Mouse (Mus musculus) neural tube, embryonic 12.5 days (tissue): ENCODE measurements around the gene Baiap2. TPM values are rescaled to one million over a fixed set of nuclear protein-coding genes. Genes with fewer than 3 reads are reported as not detected.

ENCODE experiments used
- ATAC-seq: fragments of 200-750 bp; cut with Nextera tagmentation; 2 replicates; pipeline ENCODE4 v1.8.0; 2017; ENCODE audit warnings: low read depth, mild to moderate bottlenecking, moderate TSS enrichment, moderate library complexity; ENCODE audit not compliant: low FRiP score
- H3K27ac ChIP-seq: fragments of 300-500 bp; sonication (generic); 2 replicates; pipeline ENCODE4 v1.5.1; 2016
- H3K27me3 ChIP-seq: fragments of 300-500 bp; sonication (generic); replicated peaks from 2 replicates; pipeline ENCODE4 v1.6.1; 2016; ENCODE audit warnings: mild to moderate bottlenecking
- H3K36me3 ChIP-seq: fragments of 300-500 bp; sonication (generic); 2 replicates; pipeline ENCODE4 v1.6.1; 2016; ENCODE audit warnings: mild to moderate bottlenecking
- H3K4me1 ChIP-seq: fragments of 300-500 bp; sonication (generic); 2 replicates; pipeline ENCODE4 v1.6.1; 2016
- H3K4me2 ChIP-seq: fragments of 300-500 bp; sonication (generic); replicated peaks from 2 replicates; pipeline ENCODE4 v1.6.1; 2016; ENCODE audit warnings: mild to moderate bottlenecking
- H3K4me3 ChIP-seq: fragments of 300-500 bp; sonication (generic); 2 replicates; pipeline ENCODE4 v1.5.1; 2016
- H3K9ac ChIP-seq: fragments of 300-500 bp; sonication (generic); 2 replicates; pipeline ENCODE4 v1.6.1; 2016; ENCODE audit warnings: mild to moderate bottlenecking
- H3K9me3 ChIP-seq: fragments of 300-500 bp; sonication (generic); 2 replicates; pipeline ENCODE4 v1.6.1; 2016; ENCODE audit warnings: mild to moderate bottlenecking
- WGBS: fragments of 180-500 bp; shearing (Covaris S2); methylation state at CpG from one replicate; pipeline ENCODE4 v1.1.7; 2016; 5-methylcytosine and 5-hydroxymethylcytosine counted together
- polyA plus RNA-seq: library from polyadenylated mRNA; unstranded; fragments of >200 nt; fragmentation: Nextera tagmentation; extraction: Ambion mirVana; gene quantifications from 2 replicates; pipeline ENCODE4 v1.2.1, GENCODE M21; 2016

Baiap2 gene
- polyA plus RNA-seq, 1 experiment from 2014 or later = 11.8 TPM

GRCm38 (mm10) chr11:119912845-119913244, 29.7 kb upstream of the Baiap2 start:
- H3K4me3 ChIP-seq = peak overlapping the region; percentile 94
- peaks cover 24% of the 10 kb centered on the region for H3K4me1 ChIP-seq
- ATAC-seq = 0 out of 2 replicates have a peak, but pooled peaks have one; percentile 13
- peak overlapping the region; percentile 94 for H3K9ac ChIP-seq
- H3K9me3 ChIP-seq = no peaks in the 10 kb centered on the region
- H3K4me2 ChIP-seq = peak overlapping the region; percentile 88
- H3K36me3 ChIP-seq = peaks cover 22% of the 10 kb centered on the region
- H3K27ac ChIP-seq = no peak overlapping the region; the same call in 1 of the 2 replicates
- WGBS = 9% methylated on average over 7 of the region's 7 CpGs
- no peaks in the 10 kb centered on the region for H3K27me3 ChIP-seq

DNA sequence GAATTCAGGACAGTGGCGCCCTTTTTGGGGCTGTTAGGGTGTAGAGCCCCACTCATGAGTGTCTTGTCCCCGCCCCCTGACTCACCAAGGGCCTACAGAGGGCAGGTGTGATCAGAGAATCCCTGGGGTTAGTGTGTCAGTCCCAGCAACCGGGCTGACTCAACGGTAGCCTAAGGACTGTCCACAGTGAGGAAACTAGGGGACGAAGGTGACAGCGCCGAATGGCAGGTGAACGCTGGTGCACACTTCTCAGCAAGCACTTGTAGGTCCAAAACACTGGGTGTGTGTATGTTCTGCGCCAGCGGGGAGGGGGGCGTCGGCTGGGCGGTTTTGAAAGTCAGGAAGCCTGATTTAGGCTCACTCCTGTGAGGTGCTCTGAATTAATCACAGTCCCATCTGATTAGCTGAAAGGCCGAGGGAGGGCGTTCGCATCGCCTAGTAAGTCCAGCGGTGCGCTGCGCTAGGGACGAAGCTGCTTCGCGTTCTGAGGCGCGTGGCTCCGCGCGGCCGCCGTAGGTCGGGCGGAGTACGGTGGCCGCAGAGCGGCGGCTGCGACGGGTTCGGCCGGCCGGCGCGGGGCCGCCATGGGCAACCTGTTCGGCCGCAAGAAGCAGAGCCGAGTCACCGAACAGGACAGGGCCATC, 29.1 kb upstream of the Baiap2 start, which contains the start of gene Chmp6:
Gene Chmp6, plus strand, starts transcription at position 151 of the 644 bp plus-strand sequence.
- peak within 1 kb of the TSS; percentile 94 for H3K9ac ChIP-seq
- H3K27ac ChIP-seq = peak within 1 kb of the TSS; percentile 29; the same call in 1 of the 2 replicates
- peaks cover 28% of the 10 kb centered on the region for H3K36me3 ChIP-seq
- peak within 1 kb of the TSS; percentile 94 for H3K4me3 ChIP-seq
- under 1% methylated on average over 48 of the region's 48 CpGs for WGBS
- H3K4me1 ChIP-seq = peaks cover 24% of the 10 kb centered on the region
- ATAC-seq = peak; percentile 66
- peak within 1 kb of the TSS; percentile 88 for H3K4me2 ChIP-seq
- H3K9me3 ChIP-seq = no peaks in the 10 kb centered on the region
- no peaks in the 10 kb centered on the region for H3K27me3 ChIP-seq

DNA sequence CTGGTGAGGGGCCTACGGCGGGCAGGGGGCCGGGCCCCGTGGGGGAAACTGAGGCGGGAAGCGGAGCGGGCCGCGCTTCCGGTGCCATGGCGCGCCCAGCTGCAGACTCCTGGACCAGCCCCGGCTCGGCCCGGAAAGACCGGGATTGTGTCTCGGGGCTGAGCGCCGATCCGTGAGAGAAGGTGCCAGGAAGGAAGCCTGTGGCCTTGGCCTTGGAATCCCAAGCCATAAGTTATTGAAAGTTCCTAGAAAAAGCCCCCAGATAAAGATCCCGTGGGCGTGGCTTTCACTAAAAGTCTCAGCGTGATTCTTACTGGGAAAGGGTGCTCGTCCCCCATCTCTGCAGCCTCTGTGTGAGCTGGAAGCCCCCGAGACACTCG, 28.6 kb upstream of the Baiap2 start:
- H3K4me1 ChIP-seq = peaks cover 24% of the 10 kb centered on the region

DNA sequence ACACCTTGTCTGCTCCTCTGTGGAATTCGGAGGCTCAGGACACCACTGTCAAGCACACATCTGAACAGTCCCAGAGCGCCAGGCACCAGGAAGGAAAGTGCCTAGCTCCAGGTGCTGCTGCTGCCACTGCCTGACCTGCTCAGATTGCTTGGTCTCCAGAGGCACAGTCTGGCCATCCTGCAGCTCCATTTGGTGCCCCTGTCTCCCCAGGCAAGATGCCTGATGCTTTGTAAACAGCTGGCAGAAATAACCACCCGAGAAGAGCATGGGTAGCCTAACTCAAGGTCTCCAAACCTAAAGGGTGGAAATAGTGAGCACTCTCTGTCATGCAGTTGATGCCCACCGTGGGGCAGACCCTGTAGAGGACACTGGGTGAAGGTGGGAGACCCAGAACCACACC, 28.2 kb upstream of the Baiap2 start:
- Histone ChIP-seq H3K4me3 (peak overlapping the region; percentile 94), H3K36me3 (peaks cover 37% of the 10 kb centered on the region), H3K27ac (no peak overlapping the region), H3K27me3 (no peaks in the 10 kb centered on the region), H3K4me2 (peak overlapping the region; percentile 88), H3K9ac (peak overlapping the region; percentile 94), H3K4me1 (peaks cover 24% of the 10 kb centered on the region), H3K9me3 (no peaks in the 10 kb centered on the region)
- no peak for ATAC-seq
- 25% methylated on average over 4 of the region's 4 CpGs for WGBS

More for the DNA sequence above, 28.6 kb upstream of the Baiap2 start:
- no peaks in the 10 kb centered on the region for H3K27me3 ChIP-seq
- peak overlapping the region; percentile 88 for H3K4me2 ChIP-seq
- no peak overlapping the region for H3K27ac ChIP-seq
- H3K9me3 ChIP-seq = no peaks in the 10 kb centered on the region
- under 1% methylated on average over 26 of the region's 26 CpGs for WGBS
- H3K36me3 ChIP-seq = peaks cover 33% of the 10 kb centered on the region
- H3K9ac ChIP-seq = peak overlapping the region; percentile 94
- peak overlapping the region; percentile 94 for H3K4me3 ChIP-seq
- ATAC-seq = no peak

DNA sequence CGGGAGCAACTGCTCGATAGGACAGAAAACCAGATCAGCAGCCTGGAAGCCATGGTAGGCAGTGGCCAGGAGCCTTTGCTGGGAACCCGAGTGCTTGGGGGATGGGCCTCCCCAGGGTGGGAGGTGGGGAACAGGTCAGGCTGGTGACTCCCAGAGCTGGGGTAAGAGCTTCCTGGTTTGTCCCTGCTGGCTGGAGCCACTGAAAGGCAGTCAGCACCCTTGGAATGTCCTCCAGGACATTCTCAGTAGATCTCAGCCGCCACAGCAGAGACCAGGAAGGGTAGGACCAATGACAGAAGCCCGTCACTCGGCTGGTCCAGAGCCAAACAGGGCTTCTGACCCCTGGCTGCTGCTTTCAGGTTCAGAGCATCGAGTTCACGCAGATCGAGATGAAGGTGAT, 26.9 kb upstream of the Baiap2 start:
- Histone ChIP-seq H3K9me3 (no peaks in the 10 kb centered on the region), H3K4me1 (peaks cover 24% of the 10 kb centered on the region), H3K27ac (no peak overlapping the region), H3K4me2 (peak overlapping the region; percentile 23; the same call in 1 of the 2 replicates), H3K27me3 (no peaks in the 10 kb centered on the region), H3K4me3 (no peak overlapping the region), H3K36me3 (peaks cover 50% of the 10 kb centered on the region), H3K9ac (no peak overlapping the region)
- no peak for ATAC-seq
- 91% methylated on average over 9 of the region's 9 CpGs for WGBS

DNA sequence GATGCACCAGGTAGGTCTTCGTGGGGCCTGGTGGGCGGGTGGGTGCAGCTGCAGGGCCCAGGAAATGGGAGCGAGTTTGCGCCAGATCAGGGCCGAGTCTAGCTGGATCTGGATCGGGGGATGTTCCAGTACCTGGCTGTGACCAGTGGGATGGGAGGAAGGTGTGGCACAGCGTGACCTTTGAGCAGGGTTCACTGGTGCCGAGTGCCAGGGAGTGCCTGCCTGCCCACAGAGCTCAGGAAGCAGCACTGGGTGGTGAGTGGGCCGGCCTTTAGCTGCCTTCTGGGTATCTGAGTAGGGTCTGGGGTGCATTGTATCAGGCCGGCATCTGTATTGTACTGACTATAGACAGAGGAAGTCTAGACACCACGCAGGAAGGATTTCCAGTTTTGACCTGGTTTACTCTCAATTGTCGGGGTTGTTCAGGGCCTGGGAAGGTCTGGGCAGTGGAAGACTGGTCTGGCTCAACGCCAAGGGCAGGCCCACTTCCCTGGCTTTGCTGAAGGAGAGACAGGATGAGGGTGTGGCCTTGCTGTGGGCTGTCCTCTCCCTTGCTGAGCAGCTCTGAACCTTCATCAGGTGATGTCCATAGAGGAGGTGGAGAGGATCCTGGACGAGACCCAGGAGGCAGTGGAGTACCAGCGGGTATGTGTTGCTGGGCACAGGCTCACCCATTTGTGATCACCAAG, 26.3 kb upstream of the Baiap2 start:
- H3K4me2 ChIP-seq = no peak overlapping the region
- no peak overlapping the region for H3K9ac ChIP-seq
- H3K27ac ChIP-seq = no peak overlapping the region
- WGBS = 95% methylated on average over 15 of the region's 15 CpGs
- no peak for ATAC-seq
- no peaks in the 10 kb centered on the region for H3K27me3 ChIP-seq
- H3K4me3 ChIP-seq = no peak overlapping the region
- peaks cover 24% of the 10 kb centered on the region for H3K4me1 ChIP-seq
- H3K36me3 ChIP-seq = peaks cover 50% of the 10 kb centered on the region
- no peaks in the 10 kb centered on the region for H3K9me3 ChIP-seq

DNA sequence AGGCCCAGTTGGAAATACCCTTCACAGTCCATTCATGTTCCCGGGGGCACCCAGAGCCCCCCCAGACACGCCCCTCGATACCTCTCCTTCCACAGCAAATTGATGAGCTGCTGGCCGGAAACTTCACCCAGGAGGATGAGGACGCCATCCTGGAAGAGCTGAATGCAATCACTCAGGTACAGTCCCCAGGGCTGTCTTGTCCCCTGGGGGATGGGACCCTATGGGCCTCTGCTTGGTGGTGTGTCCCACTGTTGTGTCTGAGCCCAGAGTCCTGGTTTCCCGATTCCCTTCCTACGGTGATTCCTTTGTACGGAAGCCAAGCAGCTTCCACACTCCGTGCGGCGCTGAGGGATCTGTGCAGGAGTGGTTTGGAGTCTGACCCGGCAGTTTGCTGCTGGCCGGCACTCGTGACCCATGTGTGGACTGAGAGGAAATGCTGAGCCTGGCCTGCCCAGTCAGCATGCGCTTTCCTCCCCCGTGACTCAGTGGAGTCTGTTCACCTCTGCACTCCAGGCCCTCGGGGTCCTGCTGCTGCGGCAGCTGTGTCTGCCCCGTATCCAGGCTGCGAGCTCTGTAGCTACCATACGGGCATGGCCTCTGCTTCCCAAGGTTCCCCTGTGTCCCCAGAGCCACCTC, 25.6 kb upstream of the Baiap2 start:
- no peaks in the 10 kb centered on the region for H3K27me3 ChIP-seq
- no peak overlapping the region for H3K9ac ChIP-seq
- peaks cover 24% of the 10 kb centered on the region for H3K4me1 ChIP-seq
- no peak for ATAC-seq
- 91% methylated on average over 21 of the region's 21 CpGs for WGBS
- no peak overlapping the region for H3K4me3 ChIP-seq
- H3K36me3 ChIP-seq = peaks cover 50% of the 10 kb centered on the region
- no peaks in the 10 kb centered on the region for H3K9me3 ChIP-seq
- H3K4me2 ChIP-seq = no peak overlapping the region
- H3K27ac ChIP-seq = no peak overlapping the region

DNA sequence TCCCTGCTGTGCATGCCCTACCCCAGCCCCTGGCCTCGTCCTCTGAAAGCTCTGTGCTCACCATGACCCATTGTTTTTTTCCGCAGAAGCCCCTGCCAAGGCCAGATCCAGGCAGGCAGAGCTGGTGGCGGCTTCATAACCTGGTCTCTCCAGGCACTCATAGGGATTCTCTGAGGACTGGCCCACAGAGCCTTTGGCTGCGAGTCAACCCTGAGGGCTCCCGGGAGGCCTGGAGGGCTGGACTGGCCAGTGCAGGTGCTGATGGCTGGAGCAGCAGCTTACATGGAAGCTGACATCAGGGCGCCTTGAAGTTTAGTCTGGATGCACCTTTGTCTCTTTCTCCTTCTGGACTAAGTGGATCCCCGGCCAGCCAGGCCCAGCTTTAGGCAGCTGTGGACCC, 24.0 kb upstream of the Baiap2 start:
- H3K9me3 ChIP-seq = no peaks in the 10 kb centered on the region
- H3K4me3 ChIP-seq = no peak overlapping the region
- H3K4me2 ChIP-seq = no peak overlapping the region
- H3K36me3 ChIP-seq = peaks cover 50% of the 10 kb centered on the region
- 84% methylated on average over 7 of the region's 7 CpGs for WGBS
- H3K27me3 ChIP-seq = no peaks in the 10 kb centered on the region
- no peak overlapping the region for H3K27ac ChIP-seq
- no peak overlapping the region for H3K9ac ChIP-seq
- H3K4me1 ChIP-seq = peaks cover 16% of the 10 kb centered on the region
- no peak for ATAC-seq

DNA sequence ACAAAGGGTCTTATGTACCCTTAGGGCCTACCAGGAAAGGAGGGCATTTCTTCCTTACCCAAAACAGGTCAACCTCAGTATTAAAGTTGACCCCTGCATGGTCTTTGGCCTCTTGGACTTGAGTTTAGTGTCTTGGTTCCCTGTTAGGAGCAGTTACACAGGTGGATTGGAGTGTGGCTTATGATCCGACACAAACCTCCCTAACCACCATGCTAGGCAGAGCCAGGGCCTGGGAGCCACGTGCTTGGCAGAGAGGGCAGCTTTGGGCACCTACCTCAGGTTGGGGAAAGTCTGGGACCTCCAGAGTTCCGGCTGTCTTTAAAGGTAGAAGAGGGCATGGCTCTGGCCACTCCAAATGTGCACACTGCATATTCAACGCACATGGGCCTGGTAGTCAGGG, 23.1 kb upstream of the Baiap2 start:
- WGBS = 94% methylated on average over 4 of the region's 4 CpGs
- no peaks in the 10 kb centered on the region for H3K9me3 ChIP-seq
- no peak overlapping the region for H3K4me3 ChIP-seq
- no peak for ATAC-seq
- H3K27ac ChIP-seq = no peak overlapping the region
- no peaks in the 10 kb centered on the region for H3K27me3 ChIP-seq
- H3K4me1 ChIP-seq = peaks cover 13% of the 10 kb centered on the region
- no peak overlapping the region for H3K9ac ChIP-seq
- no peak overlapping the region for H3K4me2 ChIP-seq
- H3K36me3 ChIP-seq = peaks cover 50% of the 10 kb centered on the region

- Histone ChIP-seq H3K4me3 (no peak overlapping the region), H3K4me1 (peaks cover 9% of the 10 kb centered on the region), H3K9me3 (no peaks in the 10 kb centered on the region), H3K4me2 (no peak overlapping the region), H3K27me3 (no peaks in the 10 kb centered on the region), H3K27ac (no peak overlapping the region), H3K9ac (no peak overlapping the region), H3K36me3 (peaks cover 50% of the 10 kb centered on the region)
- WGBS = 68% methylated on average over 8 of the region's 8 CpGs
- no peak for ATAC-seq
Measured at GRCm38 (mm10) chr11:119919897-119920296, 22.7 kb upstream of the Baiap2 start.

GRCm38 (mm10) chr11:119920668-119921067, 21.9 kb upstream of the Baiap2 start:
- Histone ChIP-seq H3K27me3 (no peaks in the 10 kb centered on the region), H3K4me2 (no peak overlapping the region), H3K9me3 (no peaks in the 10 kb centered on the region), H3K27ac (no peak overlapping the region), H3K9ac (no peak overlapping the region), H3K4me1 (peaks cover 1% of the 10 kb centered on the region), H3K36me3 (peaks cover 49% of the 10 kb centered on the region), H3K4me3 (no peak overlapping the region)
- ATAC-seq = no peak
- WGBS = 96% methylated on average over 5 of the region's 5 CpGs

DNA sequence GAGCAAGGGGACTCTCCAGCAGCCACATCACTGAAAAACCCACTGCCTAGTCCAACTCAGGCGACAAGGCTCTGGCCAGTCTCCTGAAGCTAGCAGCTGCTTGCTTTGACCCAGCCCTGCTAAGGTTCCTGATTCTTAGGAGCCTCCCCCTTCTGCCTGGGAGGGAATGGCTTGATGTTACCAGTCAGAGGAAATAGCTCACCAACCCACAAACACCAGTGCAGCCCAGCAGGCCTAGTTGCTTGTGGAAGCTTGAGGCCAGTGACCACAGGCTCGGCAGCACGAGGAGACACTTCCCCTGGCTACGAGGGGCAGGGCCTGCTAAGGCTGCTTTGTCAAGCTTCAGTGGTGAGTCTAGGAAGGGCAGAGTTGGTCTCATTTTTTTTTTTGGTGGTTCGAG, 17.4 kb upstream of the Baiap2 start:
- 83% methylated on average over 5 of the region's 5 CpGs for WGBS
- Histone ChIP-seq H3K9ac (no peak overlapping the region), H3K4me2 (no peak overlapping the region), H3K27ac (no peak overlapping the region), H3K4me1 (no peaks in the 10 kb centered on the region), H3K9me3 (no peaks in the 10 kb centered on the region), H3K27me3 (no peaks in the 10 kb centered on the region), H3K4me3 (no peak overlapping the region), H3K36me3 (peaks cover 5% of the 10 kb centered on the region; the same call in 1 of the 2 replicates)
- ATAC-seq = no peak
